Mouse (Mus musculus) testis, adult 2 months (tissue): ENCODE results near the gene Serpinh1. TPM values are rescaled to one million over a fixed set of nuclear protein-coding genes. Genes with fewer than 3 reads are reported as not detected.
"Not testable (repeated sequence)": the region's sequence is repeated elsewhere in the genome, so short reads cannot be mapped to it uniquely, and the experiment has no call there.

ENCODE experiments used
- H3K27ac ChIP-seq: fragments of 200-500 bp; 2 replicates; pipeline ENCODE4 v1.5.1; 2012; ENCODE audit warnings: low read depth, low read length; ENCODE audit not compliant: control insufficient read depth, insufficient read depth
- H3K27me3 ChIP-seq: fragments of 200-500 bp; 2 replicates; pipeline ENCODE4 v1.6.1; 2012; ENCODE audit warnings: mild to moderate bottlenecking, low read length, moderate library complexity; ENCODE audit not compliant: control insufficient read depth, insufficient read depth
- H3K36me3 ChIP-seq: fragments of 200-500 bp; 2 replicates; pipeline ENCODE4 v1.6.1; 2012; ENCODE audit warnings: mild to moderate bottlenecking, low read length; ENCODE audit not compliant: control insufficient read depth, insufficient read depth
- H3K4me1 ChIP-seq: fragments of 200-500 bp; 2 replicates; pipeline ENCODE4 v1.6.1; 2012; ENCODE audit warnings: low read length; ENCODE audit not compliant: control insufficient read depth, insufficient read depth
- H3K4me3 ChIP-seq: fragments of 200-500 bp; 2 replicates; pipeline ENCODE4 v1.5.1; 2012; ENCODE audit warnings: low read depth, mild to moderate bottlenecking, low read length, moderate library complexity, mixed read lengths; ENCODE audit not compliant: control insufficient read depth
- CTCF ChIP-seq: fragments of 200-500 bp; IDR thresholded peaks from 2 replicates; pipeline ENCODE4 v1.5.1; 2012; ENCODE audit warnings: low read depth, mild to moderate bottlenecking, inconsistent platforms, low read length, moderate library complexity; ENCODE audit not compliant: control insufficient read depth, insufficient read depth, insufficient replicate concordance
- POLR2A ChIP-seq: fragments of 200-500 bp; IDR thresholded peaks from 2 replicates; pipeline ENCODE4 v1.6.1; 2012; ENCODE audit warnings: low read depth, mild to moderate bottlenecking, inconsistent platforms, low read length, moderate library complexity; ENCODE audit not compliant: control insufficient read depth
- polyA plus RNA-seq: library from polyadenylated mRNA; depleted of rRNA; stranded (reverse); fragments of >200 nt; gene quantifications from 2 replicates; pipeline ENCODE4 v1.2.3, GENCODE M21; 2012

The Serpinh1 gene
- polyA plus RNA-seq, 1 experiment = 17.8 TPM

DNA sequence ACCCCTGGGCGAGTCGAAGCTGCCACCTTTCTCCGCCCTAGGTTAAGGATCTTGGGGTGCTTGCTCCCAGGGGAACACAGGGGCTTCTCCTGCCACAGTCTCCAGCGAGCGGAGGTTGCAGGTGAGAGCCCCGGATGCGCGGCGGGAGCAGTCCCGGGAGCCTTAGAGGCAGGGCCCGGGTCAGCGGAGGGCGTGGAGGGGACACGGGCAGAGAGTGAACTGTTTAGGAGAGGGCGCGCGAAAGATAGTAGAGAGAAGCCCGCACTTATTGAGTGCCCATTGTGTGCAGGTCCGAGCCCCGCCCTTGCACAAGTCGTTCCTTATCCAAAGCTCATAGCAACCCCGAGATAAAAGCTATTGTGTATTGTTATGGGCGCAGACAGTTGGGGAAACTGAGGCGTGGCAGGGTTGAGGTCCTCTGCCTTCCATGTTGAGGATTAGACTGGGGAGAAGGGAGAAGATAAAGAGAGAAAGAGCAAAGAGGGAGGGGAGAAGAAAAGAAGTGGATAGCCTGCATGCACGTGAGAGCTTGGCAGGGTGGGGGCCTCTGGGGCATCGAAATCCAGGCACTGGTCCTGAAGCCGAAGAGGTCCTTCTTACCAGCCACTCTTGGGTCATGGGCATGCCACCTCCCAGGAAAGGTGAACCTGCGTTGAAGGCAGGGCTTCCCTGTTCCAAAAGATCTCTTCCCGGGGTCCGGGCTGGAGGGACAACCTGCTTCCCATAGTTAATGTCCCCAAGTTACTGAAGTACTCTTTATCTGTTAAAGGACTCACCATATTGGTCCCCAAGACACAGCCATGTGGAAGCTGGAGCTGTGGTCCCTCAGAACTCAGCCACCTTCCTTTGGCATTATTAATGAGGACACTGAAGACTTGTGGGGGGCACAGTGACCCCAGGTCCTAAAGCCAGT is 29.3 kb upstream of the Serpinh1 start:
- Histone ChIP-seq H3K4me1 (peaks cover 16% of the 10 kb centered on the region), H3K4me3 (peak overlapping the region; percentile 73), H3K27me3 (no peaks in the 10 kb centered on the region), H3K27ac (no peak overlapping the region), H3K36me3 (no peaks in the 10 kb centered on the region)
- TF ChIP-seq CTCF (no peak), POLR2A (no peak)

DNA sequence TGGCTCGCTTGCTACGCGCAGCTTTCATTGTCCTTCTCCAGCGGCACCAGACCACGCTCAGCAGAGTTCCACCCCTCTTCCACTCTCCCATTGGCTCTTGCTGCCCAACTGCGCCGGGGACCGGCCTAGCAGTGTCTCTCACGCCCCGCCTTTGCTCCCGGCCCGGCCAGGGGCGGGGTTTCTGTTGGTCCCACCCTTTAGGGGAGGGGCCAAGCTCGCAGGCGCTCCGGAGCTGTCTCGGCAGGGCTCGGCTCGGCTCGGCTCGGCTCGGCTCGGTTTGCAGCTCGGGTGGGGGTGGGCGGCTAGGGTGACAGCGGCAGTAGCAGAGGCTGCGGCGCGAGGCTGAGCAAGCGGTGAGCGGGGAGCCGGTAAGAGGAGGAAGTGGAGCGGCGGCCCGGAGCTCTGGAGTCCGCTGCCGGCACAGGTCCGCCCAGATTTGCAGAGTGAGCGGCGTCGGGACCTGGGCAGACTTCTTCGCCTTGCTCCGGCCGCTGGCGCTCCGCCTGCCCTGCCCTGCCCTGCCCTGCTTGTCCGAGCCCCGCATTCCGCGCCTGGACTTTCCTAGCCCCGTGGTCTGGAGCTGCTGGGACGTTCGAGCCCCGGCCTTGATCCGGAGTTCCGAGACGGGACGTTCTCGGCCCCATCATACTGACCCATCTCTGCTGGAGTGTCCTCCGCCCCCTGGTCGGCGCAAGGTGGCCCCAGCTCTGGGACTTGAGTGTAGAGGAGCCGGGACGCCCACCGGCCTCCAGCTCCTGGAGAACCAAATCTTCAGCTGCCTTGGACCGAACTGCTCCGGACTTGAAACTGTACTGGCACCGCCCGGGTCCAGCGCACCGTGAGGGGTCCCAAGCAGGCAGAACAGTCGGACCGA is 28.4 kb upstream of the Serpinh1 start, which contains the start of gene Gdpd5:
Gene Gdpd5 (plus strand): TSS at position 201 of the 874 bp plus-strand sequence.
- H3K36me3 ChIP-seq = no peaks in the 10 kb centered on the region
- H3K4me1 ChIP-seq = peaks cover 16% of the 10 kb centered on the region
- no peak for TF ChIP-seq CTCF
- TF ChIP-seq POLR2A = peak; percentile 38
- H3K27me3 ChIP-seq = no peaks in the 10 kb centered on the region
- H3K4me3 ChIP-seq = peak within 1 kb of the TSS; percentile 73
- peak within 1 kb of the TSS; percentile 73 for H3K27ac ChIP-seq

DNA sequence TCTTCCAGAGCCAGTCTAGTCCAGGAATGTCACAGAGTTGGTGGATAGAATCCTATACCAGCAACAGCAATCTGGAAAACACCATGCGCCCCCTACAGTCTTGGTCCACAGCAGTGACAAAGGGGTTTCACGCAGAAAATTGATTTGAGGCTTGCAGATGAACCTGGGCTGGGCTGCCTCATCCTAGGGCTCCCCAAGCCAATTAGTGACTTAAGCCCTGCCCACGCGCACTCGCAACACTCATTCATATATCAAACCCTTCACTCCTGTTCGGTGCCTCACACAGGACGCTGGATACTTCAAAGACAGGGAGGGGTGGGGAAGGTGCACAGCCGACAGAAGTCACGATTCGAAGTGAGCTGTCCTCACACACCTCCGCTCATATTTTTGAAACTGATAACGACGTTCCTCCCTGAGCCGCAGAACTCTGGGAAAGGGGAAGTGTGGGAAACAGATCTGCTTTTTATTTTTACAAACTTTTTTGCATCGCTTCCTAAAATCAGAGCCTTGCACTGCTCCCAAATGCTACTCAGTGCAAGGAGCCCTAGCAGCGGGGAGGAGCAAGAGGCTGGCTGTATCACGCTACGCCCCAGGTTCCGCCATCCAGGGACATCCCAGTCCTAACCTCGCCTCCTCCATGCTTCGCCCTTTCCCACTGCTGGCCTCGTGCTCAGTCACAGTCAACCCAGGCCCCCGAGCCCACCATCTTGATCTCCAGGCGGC is 27.6 kb upstream of the Serpinh1 start:
- Histone ChIP-seq H3K4me3 (peak overlapping the region; percentile 73), H3K4me1 (peaks cover 16% of the 10 kb centered on the region), H3K27me3 (no peaks in the 10 kb centered on the region), H3K27ac (peak overlapping the region; percentile 34), H3K36me3 (no peaks in the 10 kb centered on the region)
- TF ChIP-seq POLR2A = no peak

GRCm38 (mm10) chr7:99378870-99379269 is 25.8 kb upstream of the Serpinh1 start:
- Histone ChIP-seq H3K27ac (no peak overlapping the region), H3K4me1 (peaks cover 16% of the 10 kb centered on the region), H3K36me3 (no peaks in the 10 kb centered on the region), H3K4me3 (no peak overlapping the region), H3K27me3 (no peaks in the 10 kb centered on the region)
- TF ChIP-seq CTCF = no peak
- TF ChIP-seq POLR2A = no peak

- Histone ChIP-seq H3K4me1 (peaks cover 1% of the 10 kb centered on the region), H3K27ac (no peak overlapping the region), H3K27me3 (no peaks in the 10 kb centered on the region), H3K4me3 (no peak overlapping the region), H3K36me3 (no peaks in the 10 kb centered on the region)
- TF ChIP-seq POLR2A = no peak
- TF ChIP-seq CTCF = peak; percentile 78; the same call in 1 of the 2 replicates
Observed at GRCm38 (mm10) chr7:99375455-99375854, 22.4 kb upstream of the Serpinh1 start.

DNA sequence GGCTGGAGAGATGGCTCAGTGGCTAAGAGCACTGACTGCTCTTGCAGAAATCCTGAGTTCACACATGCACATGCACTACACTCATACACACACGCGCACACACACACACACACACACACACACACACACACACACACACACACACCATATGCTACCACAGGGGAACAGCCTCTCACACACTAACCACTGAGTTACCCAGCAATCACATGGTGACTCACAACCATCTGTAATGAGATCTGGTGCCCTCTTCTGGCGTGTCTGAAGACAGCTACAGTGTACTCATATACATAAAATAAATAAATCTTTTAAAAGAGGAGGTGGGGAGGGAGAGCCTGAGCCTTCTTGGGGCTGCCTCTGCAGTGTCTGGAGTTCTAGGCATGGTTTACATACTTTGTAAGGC is 21.3 kb upstream of the Serpinh1 start:
- not testable (repeated sequence) for H3K27ac ChIP-seq, H3K4me1 ChIP-seq, H3K27me3 ChIP-seq, H3K36me3 ChIP-seq, H3K4me3 ChIP-seq

DNA sequence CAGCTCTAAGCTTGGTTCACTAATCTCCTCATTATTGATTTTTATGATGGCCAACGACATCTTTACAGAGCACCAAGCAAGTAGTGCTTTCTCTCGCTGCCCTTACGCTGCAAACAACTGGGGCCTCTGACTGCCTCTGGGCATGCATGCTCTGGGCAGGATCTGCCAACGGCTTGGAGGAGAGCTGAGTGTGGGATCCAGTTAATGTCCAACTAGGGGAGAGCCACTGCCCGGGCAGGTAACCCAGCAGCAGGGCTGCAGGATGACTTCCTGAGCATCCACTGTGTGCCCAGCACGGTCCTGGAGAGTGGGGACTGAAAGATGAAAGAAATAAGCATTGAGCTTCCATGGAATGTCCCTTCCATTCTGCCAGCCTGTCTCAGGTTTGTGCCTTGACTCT is 13.7 kb upstream of the Serpinh1 start:
- Histone ChIP-seq H3K27me3 (no peaks in the 10 kb centered on the region), H3K27ac (no peak overlapping the region), H3K36me3 (no peaks in the 10 kb centered on the region), H3K4me3 (no peak overlapping the region), H3K4me1 (0 out of 2 replicates have a peak, but pooled peaks cover 2% of the 10 kb centered on the region)
- no peak for TF ChIP-seq CTCF
- TF ChIP-seq POLR2A = no peak
